Mouse (Mus musculus) frontal cortex, adult 2 months (tissue): ENCODE results near the gene Gm16429. TPM values are rescaled to one million over a fixed set of nuclear protein-coding genes. Genes with fewer than 3 reads are reported as not detected.
"Not testable (repeated sequence)": the region's sequence is repeated elsewhere in the genome, so short reads cannot be mapped to it uniquely, and the experiment has no call there.

Experiments used
- DNase-seq, 2 experiments: peaks; one replicate each; pipeline ENCODE4 v3.0.0; 2022; ENCODE audit warnings: low spot score in 1 of 2; ENCODE audit errors: extremely low spot score in 1 of 2
- polyA plus RNA-seq: library from polyadenylated mRNA; depleted of rRNA; stranded (reverse); fragments of >200 nt; gene quantifications from 2 replicates; pipeline ENCODE4 v1.2.3, GENCODE M21; 2012; rRNA removed

Gene Gm16429
- polyA plus RNA-seq = not detected in 2 replicates

GRCm38 (mm10) chr5:93928952-93929351 lies at the start of gene Gm16429:
Gene Gm16429, minus strand, starts transcription at chr5:93929052.
- not testable (repeated sequence) for DNase-seq

Other genes with a start within 250 kb of the Gm16429 start
- not detected in 2 replicates for gene Gm7792, start 85.3 kb downstream of the Gm16429 start, polyA plus RNA-seq
- gene BC061212, start 141.5 kb upstream of the Gm16429 start, polyA plus RNA-seq = not detected in 2 replicates
- not detected in 2 replicates for gene Gm6351, start 147.3 kb upstream of the Gm16429 start, polyA plus RNA-seq